Mouse (Mus musculus) cortical plate, adult 2 months (tissue): ENCODE results near the gene Pms2. TPM values are rescaled to one million over a fixed set of nuclear protein-coding genes. Genes with fewer than 3 reads are reported as not detected.

Experiments
- H3K27ac ChIP-seq: fragments of 200-500 bp; 2 replicates; pipeline ENCODE4 v1.5.1; 2012; ENCODE audit warnings: low read length, control low read depth, inconsistent platforms; ENCODE audit not compliant: insufficient read depth
- H3K4me1 ChIP-seq: fragments of 200-500 bp; 2 replicates; pipeline ENCODE4 v1.6.1; 2011; ENCODE audit warnings: low read length; ENCODE audit not compliant: control insufficient read depth, insufficient read depth
- H3K4me3 ChIP-seq: fragments of 200-500 bp; 2 replicates; pipeline ENCODE4 v1.5.1; 2011; ENCODE audit warnings: mild to moderate bottlenecking, low read length, control low read depth; ENCODE audit not compliant: insufficient read depth
- CTCF ChIP-seq: fragments of 200-500 bp; IDR thresholded peaks from 2 replicates; pipeline ENCODE4 v1.5.1; 2011; ENCODE audit warnings: mild to moderate bottlenecking, control low read depth, low read length; ENCODE audit not compliant: insufficient read depth; ENCODE audit errors: extremely low read depth
- POLR2A ChIP-seq: fragments of 200-500 bp; IDR thresholded peaks from 2 replicates; pipeline ENCODE4 v1.6.1; 2011; ENCODE audit warnings: mild to moderate bottlenecking, low read length, control low read depth; ENCODE audit not compliant: insufficient read depth; ENCODE audit errors: extremely low read depth
- polyA plus RNA-seq: library from polyadenylated mRNA; depleted of rRNA; stranded (reverse); fragments of >200 nt; gene quantifications from 2 replicates; pipeline ENCODE4 v1.2.3, GENCODE M21; 2012; rRNA removed

The Pms2 gene
- polyA plus RNA-seq, 1 experiment = 14.9 TPM

- Histone ChIP-seq H3K27ac (no peak overlapping the region), H3K4me3 (no peak overlapping the region), H3K4me1 (0 out of 2 replicates have a peak, but pooled peaks cover 1% of the 10 kb centered on the region)
- no peak for TF ChIP-seq POLR2A
- no peak for TF ChIP-seq CTCF
These were observed 67.1 kb downstream of the Pms2 start for GRCm38 (mm10) chr5:143976726-143977431.

GRCm38 (mm10) chr5:143980858-143981257, 71.1 kb downstream of the Pms2 start:
- H3K4me3 ChIP-seq = no peak overlapping the region
- no peak overlapping the region for H3K27ac ChIP-seq
- TF ChIP-seq CTCF (no peak), POLR2A (no peak)
- 0 out of 2 replicates have a peak, but pooled peaks cover 1% of the 10 kb centered on the region for H3K4me1 ChIP-seq

GRCm38 (mm10) chr5:143982361-143982760, 72.6 kb downstream of the Pms2 start:
- Histone ChIP-seq H3K4me3 (no peak overlapping the region), H3K4me1 (0 out of 2 replicates have a peak, but pooled peaks cover 1% of the 10 kb centered on the region), H3K27ac (no peak overlapping the region)
- TF ChIP-seq POLR2A (no peak), CTCF (no peak)

Other genes with a start within 250 kb of the Pms2 start
- gene Usp42, start 177.7 kb upstream of the Pms2 start, polyA plus RNA-seq = 10.9 and 12.4 TPM in 2 replicates
- gene Eif2ak1, start 92.2 kb upstream of the Pms2 start, polyA plus RNA-seq = 36.2 and 36.4 TPM in 2 replicates
- 0.21 and 0.31 TPM in 2 replicates for gene Ankrd61, start 12.3 kb upstream of the Pms2 start, polyA plus RNA-seq
- 56.0 and 58.3 TPM in 2 replicates for gene Aimp2, start 117 bp upstream of the Pms2 start, polyA plus RNA-seq
- 3.1 and 4.2 TPM in 2 replicates for gene Gm42421, start 18.2 kb downstream of the Pms2 start, polyA plus RNA-seq
- gene Rsph10b, start 23.1 kb downstream of the Pms2 start, polyA plus RNA-seq = 15.2 TPM in 2 replicates
- gene Ccz1, start 104.9 kb downstream of the Pms2 start, polyA plus RNA-seq = 36.2 and 37.4 TPM in 2 replicates
- gene Ocm, start 116.7 kb downstream of the Pms2 start, polyA plus RNA-seq = 1.8 TPM in 2 replicates
- gene Lmtk2, start 190.5 kb downstream of the Pms2 start, polyA plus RNA-seq = 68.2 and 69.3 TPM in 2 replicates